Mouse (Mus musculus) small intestine, adult 2 months (tissue): Measurements from ENCODE around the gene Eef2. TPM values are rescaled to one million over a fixed set of nuclear protein-coding genes. Genes with fewer than 3 reads are reported as not detected.
A peak's percentile ranks its signal among the peaks of the same experiment; 100 is the strongest.

Source experiments
- H3K27ac ChIP-seq: fragments of 200-500 bp; 2 replicates; pipeline ENCODE4 v1.5.1; 2012; ENCODE audit warnings: low read depth, low read length, control low read depth, inconsistent platforms; ENCODE audit not compliant: insufficient read depth
- H3K27me3 ChIP-seq: fragments of 200-500 bp; 2 replicates; pipeline ENCODE4 v1.6.1; 2012; ENCODE audit warnings: mild to moderate bottlenecking, moderate library complexity, low read length, inconsistent platforms; ENCODE audit not compliant: control insufficient read depth, insufficient read depth
- H3K36me3 ChIP-seq: fragments of 200-500 bp; 2 replicates; pipeline ENCODE4 v1.6.1; 2012; ENCODE audit warnings: mild to moderate bottlenecking, low read length, control low read depth, inconsistent platforms; ENCODE audit not compliant: control insufficient read depth, insufficient read depth
- H3K4me1 ChIP-seq: fragments of 200-500 bp; 2 replicates; pipeline ENCODE4 v1.6.1; 2012; ENCODE audit warnings: low read length, inconsistent platforms, mixed read lengths; ENCODE audit not compliant: control insufficient read depth, insufficient read depth, insufficient read length
- H3K4me3 ChIP-seq: fragments of 200-500 bp; 2 replicates; pipeline ENCODE4 v1.5.1; 2012; ENCODE audit warnings: low read depth, mild to moderate bottlenecking, control low read depth, inconsistent platforms, low read length, moderate library complexity
- CTCF ChIP-seq: fragments of 200-500 bp; IDR thresholded peaks from 2 replicates; pipeline ENCODE4 v1.5.1; 2012; ENCODE audit warnings: low read depth, mild to moderate bottlenecking, control low read depth, inconsistent platforms, low read length, moderate library complexity, mixed read lengths; ENCODE audit not compliant: insufficient replicate concordance, insufficient read length; ENCODE audit errors: extremely low read depth
- POLR2A ChIP-seq: fragments of 200-500 bp; IDR thresholded peaks from 2 replicates; pipeline ENCODE4 v1.6.1; 2012; ENCODE audit warnings: low read depth, mild to moderate bottlenecking, control low read depth, inconsistent platforms, low read length, moderate library complexity
- WGBS: fragments of 180-500 bp; shearing (Covaris S2); methylation state at CpG from one replicate; pipeline ENCODE4 v1.1.7; 2018; 5-methylcytosine and 5-hydroxymethylcytosine counted together
- polyA plus RNA-seq: library from polyadenylated mRNA; depleted of rRNA; stranded (reverse); fragments of >200 nt; gene quantifications from 2 replicates; pipeline ENCODE4 v1.2.3, GENCODE M21; 2012; rRNA removed

The Eef2 gene
- polyA plus RNA-seq: 755 and 1,606 TPM in 2 replicates

- H3K27ac ChIP-seq: peak within 1 kb of the TSS; percentile 89
- H3K27me3 ChIP-seq: no peaks in the 10 kb centered on the region
- WGBS: under 1% methylated on average over 77 of the region's 77 CpGs
- TF ChIP-seq CTCF (no peak), POLR2A (peak; percentile 99)
- H3K4me1 ChIP-seq: peaks cover 19% of the 10 kb centered on the region
- H3K36me3 ChIP-seq: peaks cover 44% of the 10 kb centered on the region
- H3K4me3 ChIP-seq: peak within 1 kb of the TSS; percentile 90
These were observed at the start of gene Eef2 for GRCm38 (mm10) chr10:81176466-81177271. Gene Eef2, plus strand, starts transcription at chr10:81176631.

DNA sequence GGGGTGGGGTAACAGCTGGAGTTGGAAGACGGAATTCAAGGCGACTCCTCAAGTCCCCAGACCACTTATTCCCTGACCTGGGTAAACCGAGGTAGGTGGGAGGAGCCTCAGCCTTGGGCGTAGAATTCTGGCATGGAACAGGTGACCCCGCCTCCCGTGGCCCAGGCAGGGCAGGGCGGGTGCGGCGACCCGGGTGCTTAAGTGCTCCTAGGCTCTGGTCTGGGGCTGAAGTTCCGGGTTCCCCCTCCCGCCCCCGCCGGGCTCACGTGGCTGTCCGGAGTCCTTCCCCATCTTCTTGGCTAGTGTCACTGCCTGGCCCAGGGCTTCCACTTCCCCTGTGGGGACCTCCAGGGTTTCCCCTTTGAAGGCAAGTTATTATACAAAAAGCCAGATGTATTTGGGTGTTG is 42.2 kb upstream of the Eef2 start:
- WGBS: 1% methylated on average over 16 of the region's 16 CpGs
- peak overlapping the region; percentile 66 for H3K4me3 ChIP-seq
- H3K27me3 ChIP-seq: no peaks in the 10 kb centered on the region

DNA sequence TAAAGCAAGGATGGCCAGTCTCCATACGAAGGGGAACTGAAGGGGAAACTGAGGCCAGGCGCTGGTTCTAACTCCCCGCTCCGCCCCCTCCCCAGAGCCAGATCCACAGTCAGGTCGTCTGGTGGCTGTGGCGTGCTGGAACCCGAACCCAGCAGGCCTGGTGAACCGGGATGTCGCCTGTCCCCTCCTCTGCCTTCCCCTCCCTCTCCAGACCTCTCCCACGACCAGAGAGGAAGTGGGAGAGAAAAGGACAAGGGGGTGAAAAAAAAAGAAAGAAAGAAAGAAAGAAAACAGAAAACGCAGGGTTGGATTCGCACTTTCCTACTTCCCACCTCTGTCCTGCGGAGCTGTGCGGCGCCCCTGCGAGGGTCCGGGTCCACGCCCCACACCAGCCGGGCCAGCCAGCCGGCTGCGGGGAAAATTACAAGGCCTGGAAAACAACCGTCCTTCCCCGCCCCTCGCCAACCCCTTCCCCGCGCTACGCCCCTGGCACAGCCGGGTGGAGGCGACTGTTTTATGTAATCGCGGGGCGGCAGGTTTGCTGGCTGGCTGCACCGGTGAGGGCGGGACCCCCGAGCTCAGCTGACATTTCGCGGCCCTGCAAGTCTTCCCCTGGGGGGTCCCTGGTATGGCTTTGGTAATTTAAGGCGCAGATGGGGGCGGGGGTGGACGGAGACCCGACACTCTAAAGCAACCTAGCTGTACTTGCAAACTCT is 41.3 kb upstream of the Eef2 start, which contains the start of gene Zbtb7a:
Gene Zbtb7a (plus strand): TSS at position 255 of the 716 bp plus-strand sequence.
- Histone ChIP-seq H3K27ac (peak within 1 kb of the TSS; percentile 99), H3K27me3 (no peaks in the 10 kb centered on the region), H3K4me3 (peak within 1 kb of the TSS; percentile 80), H3K36me3 (no peaks in the 10 kb centered on the region), H3K4me1 (peaks cover 19% of the 10 kb centered on the region)
- WGBS: 2% methylated on average over 41 of the region's 41 CpGs
- TF ChIP-seq POLR2A: 0 out of 2 replicates have a peak, but pooled peaks have one; percentile 16
- TF ChIP-seq CTCF: no peak

More for the DNA sequence above, 42.2 kb upstream of the Eef2 start:
- peak; percentile 42; the same call in 1 of the 2 replicates for TF ChIP-seq POLR2A
- no peak for TF ChIP-seq CTCF
- H3K4me1 ChIP-seq: peaks cover 17% of the 10 kb centered on the region
- H3K36me3 ChIP-seq: no peaks in the 10 kb centered on the region
- H3K27ac ChIP-seq: peak overlapping the region; percentile 99

DNA sequence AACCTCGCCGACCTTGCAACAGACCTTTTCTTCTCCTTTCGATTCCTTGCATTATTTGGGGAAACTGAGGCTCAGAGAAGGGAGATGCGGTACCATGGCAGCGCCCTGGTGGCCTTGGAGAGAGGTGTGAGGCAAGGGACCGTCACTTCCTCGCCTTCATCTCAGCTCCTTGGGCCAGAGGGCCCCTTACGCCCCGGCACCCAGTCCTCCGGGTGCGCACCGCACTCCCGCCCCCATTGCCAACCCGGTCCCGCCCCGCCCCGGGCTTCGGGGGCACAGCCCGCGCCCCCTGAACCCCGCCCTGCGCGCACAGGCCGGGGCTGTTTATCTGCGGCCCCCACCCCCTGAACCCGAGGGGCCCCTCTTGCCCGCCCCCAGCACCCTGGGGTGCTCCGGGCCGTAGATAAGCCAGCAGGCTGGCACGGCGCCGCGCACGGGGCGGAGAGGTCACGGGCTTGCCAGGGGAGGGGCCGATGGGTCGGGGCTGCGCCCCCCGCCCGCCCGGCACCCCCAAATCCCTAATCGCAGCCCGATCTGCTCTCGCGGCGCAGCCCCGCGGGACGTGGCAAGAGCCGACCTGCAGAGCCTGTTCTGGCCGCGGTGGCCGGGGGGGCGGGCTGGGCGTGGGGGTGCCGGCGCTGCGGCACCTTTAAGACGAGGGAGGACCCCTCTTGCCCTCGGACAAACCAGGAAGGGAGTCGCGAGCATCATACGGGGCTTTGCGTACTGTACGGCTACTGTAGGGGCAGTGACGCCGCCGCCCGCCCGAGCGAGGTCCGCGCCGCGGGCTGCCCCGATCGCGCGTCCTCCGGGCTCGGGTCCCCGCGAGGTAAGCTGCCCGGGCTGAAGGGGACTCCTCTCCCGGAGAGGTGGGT is 40.4 kb upstream of the Eef2 start:
- H3K27ac ChIP-seq: peak overlapping the region; percentile 99
- H3K4me3 ChIP-seq: peak overlapping the region; percentile 80
- TF ChIP-seq CTCF (no peak), POLR2A (peak; percentile 77)
- no peaks in the 10 kb centered on the region for H3K36me3 ChIP-seq
- H3K4me1 ChIP-seq: peaks cover 27% of the 10 kb centered on the region
- under 1% methylated on average over 86 of the region's 86 CpGs for WGBS
- H3K27me3 ChIP-seq: no peaks in the 10 kb centered on the region

GRCm38 (mm10) chr10:81136706-81137231 is 39.7 kb upstream of the Eef2 start:
- H3K4me1 ChIP-seq: peaks cover 32% of the 10 kb centered on the region
- H3K27ac ChIP-seq: peak overlapping the region; percentile 93
- H3K36me3 ChIP-seq: no peaks in the 10 kb centered on the region
- H3K4me3 ChIP-seq: peak overlapping the region; percentile 80
- TF ChIP-seq CTCF (no peak), POLR2A (no peak)
- no peaks in the 10 kb centered on the region for H3K27me3 ChIP-seq
- WGBS: 2% methylated on average over 48 of the region's 50 CpGs

- Histone ChIP-seq H3K4me1 (peaks cover 38% of the 10 kb centered on the region), H3K27ac (peak overlapping the region; percentile 88), H3K36me3 (no peaks in the 10 kb centered on the region), H3K27me3 (no peaks in the 10 kb centered on the region), H3K4me3 (peak overlapping the region; percentile 91)
- TF ChIP-seq CTCF (no peak), POLR2A (peak; percentile 26; the same call in 1 of the 2 replicates)
- 1% methylated on average over 79 of the region's 89 CpGs for WGBS
These were observed 38.9 kb upstream of the Eef2 start for GRCm38 (mm10) chr10:81137252-81138130.
